Mouse (Mus musculus) limb, embryonic 10.5 days (tissue): ENCODE results near the gene Sytl3. TPM values are rescaled to one million over a fixed set of nuclear protein-coding genes. Genes with fewer than 3 reads are reported as not detected.

Source experiments
- DNase-seq: peaks from one replicate; pipeline ENCODE4 v3.0.0-alpha.2; 2017; ENCODE audit warnings: low spot score
- H3K27ac ChIP-seq: fragments of 300-500 bp; sonication (generic); 2 replicates; pipeline ENCODE4 v1.5.1; 2016; ENCODE audit warnings: mild to moderate bottlenecking
- H3K27me3 ChIP-seq: fragments of 300-500 bp; sonication (generic); 2 replicates; pipeline ENCODE4 v1.6.1; 2016; ENCODE audit warnings: low read depth, mild to moderate bottlenecking; ENCODE audit not compliant: poor library complexity, severe bottlenecking
- H3K36me3 ChIP-seq: fragments of 300-500 bp; sonication (generic); 2 replicates; pipeline ENCODE4 v1.6.1; 2016; ENCODE audit warnings: mild to moderate bottlenecking, moderate library complexity
- H3K4me1 ChIP-seq: fragments of 300-500 bp; sonication (generic); 2 replicates; pipeline ENCODE4 v1.6.1; 2016
- H3K4me3 ChIP-seq: fragments of 300-500 bp; sonication (generic); 2 replicates; pipeline ENCODE4 v1.5.1; 2016; ENCODE audit warnings: mild to moderate bottlenecking, moderate library complexity
- H3K9me3 ChIP-seq: fragments of 300-500 bp; sonication (generic); replicated peaks from 2 replicates; pipeline ENCODE4 v1.6.1; 2016; ENCODE audit warnings: mild to moderate bottlenecking
- WGBS: fragments of 180-500 bp; shearing (Covaris S2); methylation state at CpG from one replicate; pipeline ENCODE4 v1.1.7; 2016; 5-methylcytosine and 5-hydroxymethylcytosine counted together
- polyA plus RNA-seq: library from polyadenylated mRNA; unstranded; fragments of >200 nt; fragmentation: Nextera tagmentation; extraction: Ambion mirVana; gene quantifications from 2 replicates; pipeline ENCODE4 v1.2.1, GENCODE M21; 2016

Gene Sytl3
- polyA plus RNA-seq, 1 experiment from 2014 or later, result not detected

GRCm38 (mm10) chr17:6738836-6739235 lies 79.9 kb downstream of the Sytl3 start:
- H3K36me3 ChIP-seq, result peaks cover 21% of the 10 kb centered on the region
- DNase-seq, result peak; percentile 25
- 84% methylated on average over 7 of the region's 7 CpGs for WGBS

DNA sequence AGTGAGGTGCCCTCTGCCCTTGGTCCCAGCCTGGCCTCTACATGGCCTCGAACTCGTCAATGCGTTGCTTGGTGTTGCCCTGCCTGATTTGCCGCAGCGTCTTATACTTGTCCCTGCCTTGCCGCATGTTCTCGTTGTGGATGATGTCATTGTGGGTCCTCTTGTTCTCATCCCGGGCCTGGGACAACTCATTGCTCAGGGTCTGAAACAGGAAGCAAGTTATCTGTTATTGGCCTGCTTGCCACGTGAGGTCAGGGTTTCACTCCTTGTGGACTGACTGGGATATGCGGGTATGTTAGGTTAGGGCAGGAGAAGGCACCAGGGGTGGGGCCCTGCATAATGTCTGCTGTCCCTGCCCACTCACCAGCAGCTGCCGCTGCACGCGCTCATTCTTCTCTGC lies 80.4 kb downstream of the Sytl3 start:
- Histone ChIP-seq H3K4me3 (no peak overlapping the region), H3K4me1 (peaks cover 45% of the 10 kb centered on the region), H3K36me3 (peaks cover 21% of the 10 kb centered on the region), H3K27me3 (no peaks in the 10 kb centered on the region), H3K27ac (no peak overlapping the region), H3K9me3 (no peaks in the 10 kb centered on the region)
- no peak for DNase-seq
- WGBS, result 91% methylated on average over 13 of the region's 13 CpGs

More at GRCm38 (mm10) chr17:6738836-6739235, 79.9 kb downstream of the Sytl3 start:
- Histone ChIP-seq H3K4me1 (peaks cover 41% of the 10 kb centered on the region), H3K27ac (no peak overlapping the region), H3K4me3 (no peak overlapping the region), H3K9me3 (no peaks in the 10 kb centered on the region), H3K27me3 (no peaks in the 10 kb centered on the region)

- peak; percentile 20 for DNase-seq
- Histone ChIP-seq H3K36me3 (peaks cover 21% of the 10 kb centered on the region), H3K4me1 (peaks cover 50% of the 10 kb centered on the region), H3K27ac (no peak overlapping the region), H3K4me3 (no peak overlapping the region), H3K27me3 (no peaks in the 10 kb centered on the region), H3K9me3 (no peaks in the 10 kb centered on the region)
- WGBS, result 89% methylated on average over 15 of the region's 15 CpGs
Observed at GRCm38 (mm10) chr17:6739756-6740155, 80.9 kb downstream of the Sytl3 start.

GRCm38 (mm10) chr17:6740331-6741170 lies 81.7 kb downstream of the Sytl3 start:
- DNase-seq, result peak; percentile 21
- H3K4me3 ChIP-seq, result no peak overlapping the region
- H3K27me3 ChIP-seq, result no peaks in the 10 kb centered on the region
- peaks cover 58% of the 10 kb centered on the region for H3K4me1 ChIP-seq
- 91% methylated on average over 19 of the region's 19 CpGs for WGBS
- peaks cover 29% of the 10 kb centered on the region for H3K36me3 ChIP-seq
- H3K27ac ChIP-seq, result peak overlapping the region; percentile 27; the same call in 1 of the 2 replicates
- H3K9me3 ChIP-seq, result no peaks in the 10 kb centered on the region

GRCm38 (mm10) chr17:6741271-6741670 lies 82.4 kb downstream of the Sytl3 start:
- DNase-seq, result no peak
- H3K9me3 ChIP-seq, result no peaks in the 10 kb centered on the region
- H3K4me3 ChIP-seq, result no peak overlapping the region
- no peaks in the 10 kb centered on the region for H3K27me3 ChIP-seq
- H3K27ac ChIP-seq, result peak overlapping the region; percentile 12; the same call in 1 of the 2 replicates
- peaks cover 59% of the 10 kb centered on the region for H3K4me1 ChIP-seq
- 88% methylated on average over 12 of the region's 12 CpGs for WGBS
- peaks cover 30% of the 10 kb centered on the region for H3K36me3 ChIP-seq

GRCm38 (mm10) chr17:6742083-6743038 lies 83.5 kb downstream of the Sytl3 start:
- H3K4me1 ChIP-seq, result peaks cover 55% of the 10 kb centered on the region
- H3K27me3 ChIP-seq, result no peaks in the 10 kb centered on the region
- H3K9me3 ChIP-seq, result no peaks in the 10 kb centered on the region
- peak overlapping the region; percentile 9; the same call in 1 of the 2 replicates for H3K27ac ChIP-seq
- no peak overlapping the region for H3K4me3 ChIP-seq
- DNase-seq, result no peak
- 74% methylated on average over 33 of the region's 33 CpGs for WGBS
- H3K36me3 ChIP-seq, result peaks cover 35% of the 10 kb centered on the region

DNA sequence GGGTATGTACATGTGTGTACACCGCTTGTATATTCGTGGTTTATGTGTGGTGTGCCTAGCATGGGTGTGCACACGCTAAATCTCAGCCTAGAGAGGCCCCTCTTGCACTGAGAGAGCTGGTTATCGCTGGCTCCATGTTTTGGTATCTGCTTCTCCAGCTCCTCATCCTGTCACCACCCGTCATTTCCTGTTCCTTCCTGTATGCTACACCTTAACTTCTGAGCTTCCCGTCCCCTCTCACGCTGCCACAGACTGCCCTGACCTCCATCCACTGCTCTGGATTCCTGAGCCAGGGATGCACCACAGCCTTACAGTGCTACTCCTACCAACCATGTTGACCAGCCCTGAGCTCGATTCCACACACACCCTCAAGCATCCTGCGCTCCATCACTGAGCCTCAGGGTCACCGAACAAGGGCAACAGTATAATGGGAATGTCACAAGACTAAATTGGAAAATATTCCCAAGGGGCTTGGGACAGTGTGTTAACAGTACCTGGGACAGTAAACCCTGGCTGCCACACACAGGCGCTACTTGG lies 84.2 kb downstream of the Sytl3 start:
- WGBS, result 88% methylated on average over 11 of the region's 11 CpGs
- no peak for DNase-seq
- Histone ChIP-seq H3K4me1 (peaks cover 57% of the 10 kb centered on the region), H3K27ac (peak overlapping the region; percentile 9; the same call in 1 of the 2 replicates), H3K27me3 (no peaks in the 10 kb centered on the region), H3K36me3 (peaks cover 35% of the 10 kb centered on the region), H3K4me3 (no peak overlapping the region), H3K9me3 (no peaks in the 10 kb centered on the region)

- peak overlapping the region; percentile 64 for H3K27ac ChIP-seq
Observed at GRCm38 (mm10) chr17:6743787-6744239, 84.9 kb downstream of the Sytl3 start.

GRCm38 (mm10) chr17:6744366-6744765 lies 85.5 kb downstream of the Sytl3 start:
- 69% methylated on average over 9 of the region's 9 CpGs for WGBS
- no peak overlapping the region for H3K4me3 ChIP-seq
- H3K27me3 ChIP-seq, result no peaks in the 10 kb centered on the region
- H3K27ac ChIP-seq, result peak overlapping the region; percentile 64
- H3K9me3 ChIP-seq, result no peaks in the 10 kb centered on the region
- peaks cover 27% of the 10 kb centered on the region for H3K36me3 ChIP-seq
- H3K4me1 ChIP-seq, result peaks cover 53% of the 10 kb centered on the region
- DNase-seq, result no peak

More at GRCm38 (mm10) chr17:6743787-6744239, 84.9 kb downstream of the Sytl3 start:
- Histone ChIP-seq H3K36me3 (peaks cover 33% of the 10 kb centered on the region), H3K4me3 (no peak overlapping the region), H3K27me3 (no peaks in the 10 kb centered on the region), H3K4me1 (peaks cover 55% of the 10 kb centered on the region), H3K9me3 (no peaks in the 10 kb centered on the region)
- DNase-seq, result no peak
- WGBS, result 48% methylated on average over 11 of the region's 11 CpGs

DNA sequence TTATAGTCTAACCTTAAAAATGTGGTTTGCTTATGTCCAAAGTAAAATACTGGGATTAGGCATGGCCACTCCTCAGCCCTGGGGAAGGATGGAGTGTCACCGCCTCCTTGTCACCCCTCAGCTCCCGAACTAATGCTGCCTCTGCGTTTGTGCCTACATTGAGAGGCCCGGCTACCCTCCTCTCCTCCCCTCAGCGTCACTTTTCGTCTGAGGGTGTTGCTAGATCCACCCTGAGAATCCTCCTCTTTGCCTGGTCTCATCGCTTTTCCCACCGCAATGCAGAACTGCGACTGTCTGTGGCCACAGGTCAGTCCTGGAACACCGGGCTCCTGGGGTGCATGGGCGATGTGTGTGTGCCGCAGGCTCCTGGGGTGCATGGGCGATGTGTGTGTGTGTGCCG lies 86.0 kb downstream of the Sytl3 start:
- Histone ChIP-seq H3K4me3 (no peak overlapping the region), H3K27ac (peak overlapping the region; percentile 64; the same call in 1 of the 2 replicates), H3K9me3 (no peaks in the 10 kb centered on the region), H3K27me3 (no peaks in the 10 kb centered on the region), H3K36me3 (peaks cover 22% of the 10 kb centered on the region), H3K4me1 (peaks cover 53% of the 10 kb centered on the region)
- DNase-seq, result no peak
- 89% methylated on average over 14 of the region's 14 CpGs for WGBS

DNA sequence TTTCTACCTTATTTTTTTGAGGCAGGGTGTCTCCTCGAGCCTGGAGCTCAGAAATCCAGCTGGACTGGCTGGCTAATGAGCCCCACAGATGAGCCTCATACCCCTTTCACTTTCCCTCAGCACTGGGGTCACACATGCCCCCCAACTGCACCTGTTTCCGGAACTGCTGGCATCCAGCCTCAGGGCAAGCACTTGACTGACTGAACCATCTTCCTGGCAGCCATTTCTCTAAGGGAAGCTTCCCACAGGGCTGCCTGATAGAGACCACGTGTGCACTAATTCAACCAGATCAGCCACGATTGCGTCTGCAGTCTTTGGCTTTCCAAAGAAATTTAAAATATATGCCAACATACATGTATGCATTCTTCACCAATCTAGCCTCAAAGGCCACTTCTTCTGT lies 86.6 kb downstream of the Sytl3 start:
- Histone ChIP-seq H3K9me3 (no peaks in the 10 kb centered on the region), H3K4me1 (peaks cover 53% of the 10 kb centered on the region), H3K27me3 (no peaks in the 10 kb centered on the region), H3K36me3 (peaks cover 16% of the 10 kb centered on the region), H3K27ac (0 out of 2 replicates have a peak overlapping the region, but pooled peaks have one; percentile 46), H3K4me3 (no peak overlapping the region)
- WGBS, result 89% methylated on average over 5 of the region's 5 CpGs
- DNase-seq, result no peak

- Histone ChIP-seq H3K9me3 (no peaks in the 10 kb centered on the region), H3K27me3 (no peaks in the 10 kb centered on the region), H3K27ac (no peak overlapping the region), H3K4me3 (no peak overlapping the region), H3K36me3 (peaks cover 13% of the 10 kb centered on the region), H3K4me1 (peaks cover 50% of the 10 kb centered on the region)
- DNase-seq, result no peak
- 86% methylated on average over 9 of the region's 9 CpGs for WGBS
Observed at GRCm38 (mm10) chr17:6745975-6746374, 87.1 kb downstream of the Sytl3 start.
